Comparison of ENCODE assay signal across 8 mouse cellular contexts in the genomic region with DNA sequence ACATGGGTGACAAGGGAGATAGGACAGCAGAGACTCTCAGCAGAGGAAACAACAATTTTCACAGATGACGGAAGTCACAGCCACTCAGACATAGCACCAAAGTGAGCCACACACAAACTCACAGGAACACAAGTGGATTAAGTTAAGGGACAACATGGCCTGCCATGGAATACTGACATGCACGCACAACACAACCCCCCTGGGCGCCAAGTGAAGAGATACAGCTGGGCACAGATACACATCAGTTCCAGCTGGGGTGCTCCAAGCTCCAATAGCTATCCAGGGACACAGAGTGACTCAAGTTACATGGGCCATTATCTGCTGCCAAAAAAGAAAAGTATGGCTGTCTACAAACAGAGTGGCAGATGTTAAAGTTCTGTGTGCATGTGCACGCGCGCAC. TPM values are rescaled to one million over a fixed set of nuclear protein-coding genes. Genes with fewer than 3 reads are reported as not detected.
DNase-seq lines count a peak whose midpoint lies in the region; TF ChIP-seq lines count a peak whose summit lies in the region.

No protein-coding gene starts in this region.

- no peak for TF ChIP-seq CTCF in E14TG2a.4 (conservative IDR thresholded peaks at IDR 0.05; ENCODE audit: low read length)
- TF ChIP-seq CTCF in lung, adult 2 months (IDR thresholded peaks at IDR 0.05; ENCODE audit: insufficient read depth, low read length) = no peak

- peaks cover 72% of the 10 kb centered on the region for H3K4me1 ChIP-seq in E14TG2a.4 (replicated peaks; ENCODE audit: low read depth, low read length)
- H3K4me1 ChIP-seq in lung, adult 2 months (ENCODE audit: control insufficient read depth, insufficient read depth, low read length) = peaks cover 3% of the 10 kb centered on the region; the same call in 1 of the 2 replicates

- peaks cover 15% of the 10 kb centered on the region for H3K36me3 ChIP-seq in E14TG2a.4 (ENCODE audit: insufficient read depth, low read length)

- peaks cover 6% of the 10 kb centered on the region for H3K9me3 ChIP-seq in E14TG2a.4 (ENCODE audit: low read length)

- peak overlapping the region; percentile 85 for H3K4me3 ChIP-seq in E14TG2a.4 (replicated peaks; ENCODE audit: low read length)
- H3K4me3 ChIP-seq in lung, adult 2 months (replicated peaks; ENCODE audit: extremely low read depth, low read depth, low read length) = peak overlapping the region; percentile 59

- WGBS in lung, adult 2 months = 80% methylated on average over 6 of the region's 6 CpGs

- peaks cover 5% of the 10 kb centered on the region; the same call in 1 of the 2 replicates for H3K27me3 ChIP-seq in E14TG2a.4 (ENCODE audit: insufficient read depth, low read length)

- peak; percentile 43 for DNase-seq in cerebellum, adult 9-10 months
- no peak for DNase-seq in cerebellum, postnatal 4 days (ENCODE audit: low spot score in 2 of 2)
- peak; percentile 33 for DNase-seq in heart, postnatal 4 days
- no peak for DNase-seq in lung, adult 2 months
- no peak for DNase-seq in adrenal gland, postnatal 25 days
- no peak for DNase-seq in Muller cell, postnatal 12 days (ENCODE audit: inconsistent ontology term)
- no peak for DNase-seq in frontal cortex, postnatal 25 days (ENCODE audit: low spot score in 2 of 2)

- no peak for TF ChIP-seq POLR2A in lung, adult 2 months (IDR thresholded peaks at IDR 0.05; ENCODE audit: borderline replicate concordance, extremely low read depth, low read depth, low read length)

RNA-seq across cellular contexts. Expression of a gene that starts 0.7 kb away (rescaled TPM):
- 10 to 100 TPM; 22.8 to 24.7 TPM for total RNA-seq in heart, postnatal 4 days (2021)
- 242 and 329 TPM in 2 replicates for polyA plus RNA-seq in lung, adult 2 months (2012; rRNA removed)
- 5.5 and 6.7 TPM in 2 replicates for total RNA-seq in adrenal gland, postnatal 25 days (2021)

RNA-seq across cellular contexts. Expression of a gene that starts 8.1 kb away (rescaled TPM):
- 10 to 100 TPM; 71.2 to 73.7 TPM for total RNA-seq in heart, postnatal 4 days (2021)
- polyA plus RNA-seq in lung, adult 2 months (2012; rRNA removed) = 317 and 391 TPM in 2 replicates
- total RNA-seq in adrenal gland, postnatal 25 days (2021) = 23.0 and 36.9 TPM in 2 replicates

RNA-seq across cellular contexts. Expression of a gene that starts 13.9 kb away (rescaled TPM):
- total RNA-seq in heart, postnatal 4 days (2021) = 1 to 10 TPM; 1.2 to 1.8 TPM
- polyA plus RNA-seq in lung, adult 2 months (2012; rRNA removed) = 1.7 and 4.0 TPM in 2 replicates
- total RNA-seq in adrenal gland, postnatal 25 days (2021) = 0.95 and 1.6 TPM in 2 replicates

RNA-seq across cellular contexts. Expression of a gene that starts 41.6 kb away (rescaled TPM):
- total RNA-seq in heart, postnatal 4 days (2021) = 1 to 10 TPM; 4.4 to 8.1 TPM
- polyA plus RNA-seq in lung, adult 2 months (2012; rRNA removed) = 7.9 and 12.6 TPM in 2 replicates
- total RNA-seq in adrenal gland, postnatal 25 days (2021) = 0.86 and 2.0 TPM in 2 replicates

RNA-seq across cellular contexts. Expression of a gene that starts 51.7 kb away (rescaled TPM):
- 10 to 100 TPM; 81.5 to 82.5 TPM for total RNA-seq in heart, postnatal 4 days (2021)
- 182 and 190 TPM in 2 replicates for polyA plus RNA-seq in lung, adult 2 months (2012; rRNA removed)
- total RNA-seq in adrenal gland, postnatal 25 days (2021) = 43.6 and 49.3 TPM in 2 replicates

Comparison
In these comparisons a context has a peak if more than half of its experiments do, and no peak if none do; other contexts are left out.
1. DNase-seq: peak in cerebellum, adult 9-10 months (single experiment) and heart, postnatal 4 days (single experiment); none in cerebellum, postnatal 4 days (0 of 2), lung, adult 2 months (single experiment), adrenal gland, postnatal 25 days (single experiment), Muller cell, postnatal 12 days (single experiment) and frontal cortex, postnatal 25 days (0 of 2).